In the genomic region with DNA sequence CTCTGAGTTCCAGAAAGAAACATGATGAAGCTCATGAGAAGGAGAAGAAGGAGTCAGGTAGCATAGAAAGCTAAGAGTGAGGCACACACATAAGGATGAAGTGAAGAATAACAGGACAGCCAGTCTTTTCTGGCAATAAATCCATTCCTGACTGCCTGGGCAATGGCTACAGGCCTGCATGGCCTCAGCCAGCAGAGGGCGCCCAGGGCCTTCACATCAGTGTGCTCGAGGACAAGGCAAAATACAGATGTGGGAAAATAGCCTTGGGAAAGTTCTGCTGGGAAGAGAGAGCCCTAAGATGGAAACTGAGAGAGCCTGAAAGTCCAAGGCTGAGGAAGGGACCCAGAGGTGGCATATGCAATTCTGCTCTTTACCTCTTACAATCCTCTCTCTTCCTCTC, we compare ENCODE assay signal across 9 mouse cellular contexts. TPM values are rescaled to one million over a fixed set of nuclear protein-coding genes. Genes with fewer than 3 reads are reported as not detected.
DNase-seq lines count a peak whose midpoint lies in the region; ATAC-seq lines count a peak whose summit lies in the region.
"Had no signal": no experiment of that assay in that cellular context is flagged by ENCODE, and none has a peak within 500 bp of the region (broad histone marks: within the 10 kb centered on the region; RNA-seq: fewer than 3 reads in every experiment).

No protein-coding gene starts in this region.

- 0% methylated on average over 2 of the region's 2 CpGs for WGBS in hindbrain, embryonic 14.5 days

- no peaks in the 10 kb centered on the region for H3K9me3 ChIP-seq in hindbrain, embryonic 14.5 days (ENCODE audit: control insufficient read depth, low read length)
- H3K9me3 ChIP-seq: liver, embryonic 15.5 days had no signal

- no peak overlapping the region for H3K4me3 ChIP-seq in hindbrain, embryonic 14.5 days (replicated peaks; ENCODE audit: low read length)
- H3K4me3 ChIP-seq: liver, embryonic 15.5 days had no signal

- DNase-seq in R1 (ENCODE audit: low read depth, low spot score) = peak; percentile 64
- peak; percentile 86 for DNase-seq in cerebellum, adult 9-10 months
- peak; percentile 67 to 88 for DNase-seq in frontal cortex, adult 2 months (ENCODE audit: extremely low spot score in 1 of 2, low spot score in 1 of 2)
- peak; percentile 94 for DNase-seq in hindbrain, embryonic 14.5 days (ENCODE audit: low spot score)
- peak; percentile 83 to 87 for DNase-seq in layer of hippocampus, postnatal 10 days (ENCODE audit: low spot score in 2 of 2)
- DNase-seq in lung, postnatal 14 days = peak; percentile 77
- peak; percentile 87 for DNase-seq in right cerebral cortex, adult 2 months (ENCODE audit: low spot score in 2 of 2)
- DNase-seq in B cell, adult 2 months = no peak

- H3K4me1 ChIP-seq in hindbrain, embryonic 14.5 days (replicated peaks; ENCODE audit: control insufficient read depth, insufficient read depth, low read length) = no peaks in the 10 kb centered on the region
- H3K4me1 ChIP-seq: liver, embryonic 15.5 days had no signal

- no peak overlapping the region for H3K4me2 ChIP-seq in hindbrain, embryonic 14.5 days (replicated peaks)
- H3K4me2 ChIP-seq: liver, embryonic 15.5 days had no signal

- H3K9ac ChIP-seq in hindbrain, embryonic 14.5 days = no peak overlapping the region
- H3K9ac ChIP-seq: liver, embryonic 15.5 days had no signal

- H3K27ac ChIP-seq in hindbrain, embryonic 14.5 days = no peak overlapping the region
- H3K27ac ChIP-seq: liver, embryonic 15.5 days had no signal

- H3K27me3 ChIP-seq in hindbrain, embryonic 14.5 days (ENCODE audit: control insufficient read depth, insufficient read depth, low read length) = no peaks in the 10 kb centered on the region
- H3K27me3 ChIP-seq: liver, embryonic 15.5 days had no signal

- H3K36me3 ChIP-seq in hindbrain, embryonic 14.5 days (replicated peaks; ENCODE audit: control insufficient read depth, insufficient read depth) = no peaks in the 10 kb centered on the region
- H3K36me3 ChIP-seq: liver, embryonic 15.5 days had no signal

- peak; percentile 85 for ATAC-seq in hindbrain, embryonic 14.5 days (ENCODE audit: low FRiP score)

RNA-seq across cellular contexts. Expression of a gene that starts 49.9 kb away (rescaled TPM):
- 105 and 110 TPM in 2 replicates for polyA plus RNA-seq in frontal cortex, adult 2 months (2012; rRNA removed)
- 177 and 205 TPM in 2 replicates for polyA plus RNA-seq in hindbrain, embryonic 14.5 days (2014; fragmentation: Nextera tagmentation; extraction: Ambion mirVana)
- 100 to 1,000 TPM; 172 to 183 TPM for total RNA-seq in layer of hippocampus, postnatal 10 days (2021)

Comparison
In these comparisons a context has a peak if more than half of its experiments do, and no peak if none do; other contexts are left out.
1. DNase-seq: peak in R1 (single experiment), cerebellum, adult 9-10 months (single experiment), frontal cortex, adult 2 months (2 of 2), hindbrain, embryonic 14.5 days (single experiment), layer of hippocampus, postnatal 10 days (2 of 2), lung, postnatal 14 days (single experiment) and right cerebral cortex, adult 2 months (2 of 2); none in B cell, adult 2 months (0 of 2).